Mouse (Mus musculus): ENCODE results near the gene Coil.

The Coil gene

GRCm38 (mm10) chr11:88970202-88970732 lies at the start of gene Coil:
TSS of gene Coil (plus strand) at chr11:88970252.
- no peak for DNase-seq (ENCODE audit: low read depth, low spot score)

- no peak for DNase-seq (ENCODE audit: low read depth, low spot score)
These were observed 43.5 kb upstream of the Coil start for GRCm38 (mm10) chr11:88926566-88926965.

GRCm38 (mm10) chr11:88931692-88932530 lies 38.1 kb upstream of the Coil start:
- no peak for DNase-seq (ENCODE audit: low read depth, low spot score)

- DNase-seq (ENCODE audit: low read depth, low spot score): no peak
These were observed 37.0 kb upstream of the Coil start for GRCm38 (mm10) chr11:88933030-88933429.

- peak; percentile 88 for DNase-seq (ENCODE audit: low read depth, low spot score)
These were observed 35.7 kb upstream of the Coil start for GRCm38 (mm10) chr11:88934089-88935000.

- DNase-seq (ENCODE audit: low read depth, low spot score): no peak
These were observed 32.2 kb upstream of the Coil start for GRCm38 (mm10) chr11:88937886-88938285.

- DNase-seq (ENCODE audit: low read depth, low spot score): no peak
These were observed 31.3 kb upstream of the Coil start for GRCm38 (mm10) chr11:88938770-88939169.

GRCm38 (mm10) chr11:88939634-88940033 lies 30.4 kb upstream of the Coil start:
- peak; percentile 84 for DNase-seq (ENCODE audit: low read depth, low spot score)

GRCm38 (mm10) chr11:88941489-88941888 lies 28.6 kb upstream of the Coil start:
- no peak for DNase-seq (ENCODE audit: low read depth, low spot score)

GRCm38 (mm10) chr11:88945971-88946585 lies 24.0 kb upstream of the Coil start:
- DNase-seq (ENCODE audit: low read depth, low spot score): peak; percentile 84

- no peak for DNase-seq (ENCODE audit: low read depth, low spot score)
These were observed 21.2 kb upstream of the Coil start for GRCm38 (mm10) chr11:88948896-88949295.

- DNase-seq (ENCODE audit: low read depth, low spot score): no peak
These were observed 20.0 kb upstream of the Coil start for GRCm38 (mm10) chr11:88949802-88950639.

GRCm38 (mm10) chr11:88950640-88951250 lies 19.3 kb upstream of the Coil start:
- DNase-seq (ENCODE audit: low read depth, low spot score): no peak

- no peak for DNase-seq (ENCODE audit: low read depth, low spot score)
These were observed 18.5 kb upstream of the Coil start for GRCm38 (mm10) chr11:88951576-88951975.

- DNase-seq (ENCODE audit: low read depth, low spot score): no peak
These were observed 17.9 kb upstream of the Coil start for GRCm38 (mm10) chr11:88952117-88952516.

GRCm38 (mm10) chr11:88953582-88953981 lies 16.5 kb upstream of the Coil start:
- DNase-seq (ENCODE audit: low read depth, low spot score): no peak

GRCm38 (mm10) chr11:88954803-88955202 lies 15.2 kb upstream of the Coil start:
- DNase-seq (ENCODE audit: low read depth, low spot score): peak; percentile 62

- DNase-seq (ENCODE audit: low read depth, low spot score): peak; percentile 98
These were observed 14.7 kb upstream of the Coil start, which contains the start of gene Scpep1 for GRCm38 (mm10) chr11:88955217-88955969. TSS of gene Scpep1 (minus strand) at chr11:88955465.

- no peak for DNase-seq (ENCODE audit: low read depth, low spot score)
These were observed 11.2 kb upstream of the Coil start for GRCm38 (mm10) chr11:88958851-88959250.
